Comparison of ENCODE assay signal across 8 mouse cellular contexts in the genomic region with DNA sequence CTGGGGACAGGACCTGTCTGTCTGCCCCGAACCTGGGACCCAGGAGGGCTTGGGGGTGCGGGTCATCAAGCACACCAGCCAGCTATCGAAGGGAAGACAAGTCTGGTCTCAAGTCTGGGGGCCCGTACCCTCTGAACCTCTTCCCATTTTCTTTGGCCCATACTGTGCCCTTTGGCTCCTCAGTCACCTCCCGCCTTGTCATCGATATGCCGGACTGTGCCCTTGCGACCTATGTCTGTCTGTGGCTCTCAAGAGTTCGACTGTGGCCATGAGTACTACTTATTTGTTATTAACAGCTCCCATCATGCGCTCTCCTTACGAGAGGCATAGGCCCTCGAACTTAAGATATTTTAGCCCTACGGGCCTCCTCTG. TPM values are rescaled to one million over a fixed set of nuclear protein-coding genes. Genes with fewer than 3 reads are reported as not detected.
A peak's percentile ranks its signal among the peaks of the same experiment; 100 is the strongest.
DNase-seq lines count a peak whose midpoint lies in the region; ATAC-seq and TF ChIP-seq lines count a peak whose summit lies in the region.

No protein-coding gene starts in this region.

- no peak for TF ChIP-seq EP300 in liver, embryonic 14.5 days (IDR thresholded peaks at IDR 0.05; ENCODE audit: low read depth)

- peak overlapping the region; percentile 78 for H3K27ac ChIP-seq in cerebellum, adult 2 months (ENCODE audit: insufficient read depth, low read length)
- H3K27ac ChIP-seq in testis, adult 2 months (ENCODE audit: control insufficient read depth, insufficient read depth, low read depth, low read length), result peak overlapping the region; percentile 91
- peak overlapping the region; percentile 50 for H3K27ac ChIP-seq in liver, embryonic 14.5 days

- no peak for DNase-seq in cerebellum, adult 2 months
- DNase-seq in cerebellum, postnatal 14 days, result no peak
- DNase-seq in testis, postnatal 10 days (ENCODE audit: low spot score), result no peak
- DNase-seq in liver, embryonic 14.5 days (ENCODE audit: low read depth in 3 of 3, low spot score in 3 of 3), result no peak
- DNase-seq in urinary bladder, adult 18-20 months (ENCODE audit: low spot score in 2 of 2), result no peak
- DNase-seq in gastrocnemius, adult 8-10 months (ENCODE audit: low spot score in 2 of 2), result no peak
- DNase-seq in cerebellum, adult 11-12 months, result no peak

- ATAC-seq in liver, embryonic 14.5 days (ENCODE audit: insufficient read depth), result no peak

- no peaks in the 10 kb centered on the region for H3K27me3 ChIP-seq in cerebellum, adult 2 months (ENCODE audit: control insufficient read depth, insufficient read depth, low read length)
- no peaks in the 10 kb centered on the region for H3K27me3 ChIP-seq in testis, adult 2 months (ENCODE audit: control insufficient read depth, insufficient read depth, low read length)
- H3K27me3 ChIP-seq in liver, embryonic 14.5 days (ENCODE audit: control insufficient read depth, insufficient read depth, low read length), result no peaks in the 10 kb centered on the region

- no peak for TF ChIP-seq POLR2A in cerebellum, adult 2 months (IDR thresholded peaks at IDR 0.05; ENCODE audit: borderline replicate concordance, insufficient read depth, low read length)
- no peak for TF ChIP-seq POLR2A in testis, adult 2 months (IDR thresholded peaks at IDR 0.05; ENCODE audit: control insufficient read depth, low read depth, low read length)

- H3K4me1 ChIP-seq in cerebellum, adult 2 months (ENCODE audit: control insufficient read depth, insufficient read depth, low read length), result peaks cover 6% of the 10 kb centered on the region; the same call in 1 of the 2 replicates
- 0 out of 2 replicates have a peak, but pooled peaks cover 2% of the 10 kb centered on the region for H3K4me1 ChIP-seq in testis, adult 2 months (ENCODE audit: control insufficient read depth, insufficient read depth, low read length)
- H3K4me1 ChIP-seq in liver, embryonic 14.5 days (replicated peaks; ENCODE audit: control insufficient read depth in 2 of 2, insufficient read depth in 2 of 2, low read length in 1 of 2), result peaks cover 11 to 15% of the 10 kb centered on the region in 2 experiments

- no peaks in the 10 kb centered on the region for H3K9me3 ChIP-seq in liver, embryonic 14.5 days (ENCODE audit: control insufficient read depth, low read length)

- WGBS in cerebellum, adult 2 months, result 12% methylated on average over 13 of the region's 13 CpGs
- 7% methylated on average over 13 of the region's 13 CpGs for WGBS in liver, embryonic 14.5 days (ENCODE audit: insufficient replicate concordance)

- peak overlapping the region; percentile 96 for H3K4me2 ChIP-seq in liver, embryonic 14.5 days (ENCODE audit: low read depth)

- H3K36me3 ChIP-seq in testis, adult 2 months (ENCODE audit: control insufficient read depth, insufficient read depth, low read length), result no peaks in the 10 kb centered on the region; the same call in 1 of the 2 replicates
- peaks cover 4% of the 10 kb centered on the region for H3K36me3 ChIP-seq in liver, embryonic 14.5 days (replicated peaks; ENCODE audit: control insufficient read depth, insufficient read depth, low read depth)

- peak overlapping the region; percentile 66 for H3K9ac ChIP-seq in liver, embryonic 14.5 days (replicated peaks)

- H3K4me3 ChIP-seq in cerebellum, adult 2 months (replicated peaks; ENCODE audit: insufficient read depth, low read depth, low read length), result peak overlapping the region; percentile 76
- H3K4me3 ChIP-seq in testis, adult 2 months (ENCODE audit: control insufficient read depth, low read depth, low read length), result peak overlapping the region; percentile 98
- H3K4me3 ChIP-seq in liver, embryonic 14.5 days (ENCODE audit: insufficient read depth in 1 of 2, low read depth in 2 of 2, low read length in 2 of 2), result peak overlapping the region; percentile 61 to 99

- TF ChIP-seq CTCF in cerebellum, adult 2 months (IDR thresholded peaks at IDR 0.05; ENCODE audit: borderline replicate concordance, insufficient read depth, low read depth, low read length), result no peak
- no peak for TF ChIP-seq CTCF in testis, adult 2 months (IDR thresholded peaks at IDR 0.05; ENCODE audit: control insufficient read depth, insufficient read depth, insufficient replicate concordance, low read depth, low read length)
- TF ChIP-seq CTCF in liver, embryonic 14.5 days (IDR thresholded peaks at IDR 0.05; ENCODE audit: low read depth), result no peak

RNA-seq across cellular contexts. Expression of a gene that starts 0.6 kb away (rescaled TPM):
- polyA plus RNA-seq in cerebellum, adult 2 months (2012; rRNA removed), result 56.4 and 60.0 TPM in 2 replicates
- 282 and 286 TPM in 2 replicates for polyA plus RNA-seq in testis, adult 2 months (2012; rRNA removed)
- polyA plus RNA-seq in liver, embryonic 14.5 days (2012; rRNA removed), result 61.4 and 65.7 TPM in 2 replicates
- polyA plus RNA-seq in liver, embryonic 14.5 days (2014; fragmentation: Nextera tagmentation; extraction: Ambion mirVana), result 64.2 and 67.0 TPM in 2 replicates
- total RNA-seq in gastrocnemius, adult 8-10 months (2022), result 10 to 100 TPM; 12.6 to 18.1 (median 15.6) TPM

RNA-seq across cellular contexts. Expression of a gene that starts 27.5 kb away (rescaled TPM):
- polyA plus RNA-seq in cerebellum, adult 2 months (2012; rRNA removed), result 0.17 and 0.18 TPM in 2 replicates
- 0.19 and 0.32 TPM in 2 replicates for polyA plus RNA-seq in testis, adult 2 months (2012; rRNA removed)
- 0.01 TPM in 1 of 2 replicates, not detected in the other for polyA plus RNA-seq in liver, embryonic 14.5 days (2012; rRNA removed)
- polyA plus RNA-seq in liver, embryonic 14.5 days (2014; fragmentation: Nextera tagmentation; extraction: Ambion mirVana), result not detected in 2 replicates
- under 1 TPM; 0.44 to 0.70 (median 0.51) TPM for total RNA-seq in gastrocnemius, adult 8-10 months (2022)

RNA-seq across cellular contexts. Expression of a gene that starts 48.6 kb away (rescaled TPM):
- polyA plus RNA-seq in cerebellum, adult 2 months (2012; rRNA removed), result 93.3 and 101 TPM in 2 replicates
- 39.9 and 44.1 TPM in 2 replicates for polyA plus RNA-seq in testis, adult 2 months (2012; rRNA removed)
- polyA plus RNA-seq in liver, embryonic 14.5 days (2012; rRNA removed), result 91.1 and 103 TPM in 2 replicates
- 147 and 162 TPM in 2 replicates for polyA plus RNA-seq in liver, embryonic 14.5 days (2014; fragmentation: Nextera tagmentation; extraction: Ambion mirVana)
- 10 to 100 TPM; 62.1 to 74.4 (median 66.1) TPM for total RNA-seq in gastrocnemius, adult 8-10 months (2022)

RNA-seq across cellular contexts. Expression of a gene that starts 48.7 kb away (rescaled TPM):
- polyA plus RNA-seq in cerebellum, adult 2 months (2012; rRNA removed), result 114 and 115 TPM in 2 replicates
- polyA plus RNA-seq in testis, adult 2 months (2012; rRNA removed), result 47.6 and 50.5 TPM in 2 replicates
- 101 and 124 TPM in 2 replicates for polyA plus RNA-seq in liver, embryonic 14.5 days (2012; rRNA removed)
- polyA plus RNA-seq in liver, embryonic 14.5 days (2014; fragmentation: Nextera tagmentation; extraction: Ambion mirVana), result 210 and 240 TPM in 2 replicates
- 100 to 1,000 TPM; 140 to 157 (median 153) TPM for total RNA-seq in gastrocnemius, adult 8-10 months (2022)
